Mouse (Mus musculus) bone marrow macrophage, adult 2 months (primary cell): ENCODE measurements around the gene Il17rb.

Source experiments
- CTCF ChIP-seq: IDR thresholded peaks from 2 replicates; pipeline ENCODE4 v1.5.1; 2012; ENCODE audit warnings: low read depth, mild to moderate bottlenecking, low read length, moderate library complexity
- POLR2A ChIP-seq: IDR thresholded peaks from 2 replicates; pipeline ENCODE4 v1.6.1; 2012; ENCODE audit warnings: mild to moderate bottlenecking, low read depth, low read length, borderline replicate concordance

GRCm38 (mm10) chr14:29994976-29995375 lies 13.7 kb downstream of the Il17rb start:
- TF ChIP-seq POLR2A (no peak), CTCF (no peak)
